Mouse (Mus musculus): ENCODE measurements at regions not wholly inside any gene's neighbourhood (a gene's known extent, or its start where the extent isn't known, plus 50 kb on each side); places are given as distances from the start of the nearest gene placed in this dataset.
A peak's percentile ranks its signal among the peaks of the same experiment; 100 is the strongest.

- no peak for TF ChIP-seq CTCF (IDR thresholded peaks at IDR 0.05; ENCODE audit: low read depth)
- ATAC-seq (no peak), DNase-seq (no peak)
- H3K9ac ChIP-seq, result no peak overlapping the region
- H3K27me3 ChIP-seq (ENCODE audit: insufficient read depth, low read length), result no peaks in the 10 kb centered on the region
- H3K4me1 ChIP-seq (ENCODE audit: insufficient read depth), result no peaks in the 10 kb centered on the region
- H3K4me3 ChIP-seq (ENCODE audit: low read depth, low read length), result no peak overlapping the region
- WGBS, result 50% methylated on average over 6 of the region's 6 CpGs
- no peak overlapping the region for H3K27ac ChIP-seq (ENCODE audit: low read depth, low read length)
- no peaks in the 10 kb centered on the region for H3K9me3 ChIP-seq (ENCODE audit: low read length)
- no peaks in the 10 kb centered on the region for H3K36me3 ChIP-seq (ENCODE audit: insufficient read depth)
- no peak overlapping the region for H3K4me2 ChIP-seq (ENCODE audit: low read depth)
These were observed 1694.8 kb upstream of the Cntnap5a start for GRCm38 (mm10) chr1:113989676-113990296.

- no peak overlapping the region for H3K4me2 ChIP-seq (ENCODE audit: low read depth)
- DNase-seq (no peak), ATAC-seq (peak; percentile 32; the same call in 1 of the 2 replicates)
- H3K9ac ChIP-seq, result no peak overlapping the region
- H3K36me3 ChIP-seq (ENCODE audit: insufficient read depth), result no peaks in the 10 kb centered on the region
- H3K27ac ChIP-seq (ENCODE audit: low read depth, low read length), result no peak overlapping the region
- no peaks in the 10 kb centered on the region for H3K27me3 ChIP-seq (ENCODE audit: insufficient read depth, low read length)
- 81% methylated on average over 2 of the region's 2 CpGs for WGBS
- no peaks in the 10 kb centered on the region for H3K9me3 ChIP-seq (ENCODE audit: low read length)
- TF ChIP-seq CTCF (IDR thresholded peaks at IDR 0.05; ENCODE audit: low read depth), result no peak
- H3K4me1 ChIP-seq (ENCODE audit: insufficient read depth), result no peaks in the 10 kb centered on the region
- no peak overlapping the region for H3K4me3 ChIP-seq (ENCODE audit: low read depth, low read length)
These were observed 1692.1 kb upstream of the Cntnap5a start for GRCm38 (mm10) chr1:113992488-113992887.

- Histone ChIP-seq H3K4me1 (ENCODE audit: insufficient read depth) (no peaks in the 10 kb centered on the region), H3K36me3 (ENCODE audit: insufficient read depth) (no peaks in the 10 kb centered on the region), H3K27me3 (ENCODE audit: insufficient read depth, low read length) (no peaks in the 10 kb centered on the region), H3K4me3 (ENCODE audit: low read depth, low read length) (no peak overlapping the region), H3K9ac (no peak overlapping the region), H3K27ac (ENCODE audit: low read depth, low read length) (no peak overlapping the region), H3K9me3 (ENCODE audit: low read length) (no peaks in the 10 kb centered on the region), H3K4me2 (ENCODE audit: low read depth) (no peak overlapping the region)
- DNase-seq, result no peak
- TF ChIP-seq CTCF (IDR thresholded peaks at IDR 0.05; ENCODE audit: low read depth), result no peak
- ATAC-seq, result no peak
These were observed 1646.7 kb upstream of the Cntnap5a start for GRCm38 (mm10) chr1:114037877-114038276.

GRCm38 (mm10) chr1:114039383-114039782 is 1645.2 kb upstream of the Cntnap5a start:
- TF ChIP-seq CTCF (IDR thresholded peaks at IDR 0.05; ENCODE audit: low read depth), result no peak
- DNase-seq, result no peak
- Histone ChIP-seq H3K27ac (ENCODE audit: low read depth, low read length) (no peak overlapping the region), H3K4me2 (ENCODE audit: low read depth) (no peak overlapping the region), H3K36me3 (ENCODE audit: insufficient read depth) (no peaks in the 10 kb centered on the region), H3K4me3 (ENCODE audit: low read depth, low read length) (no peak overlapping the region), H3K9ac (no peak overlapping the region), H3K27me3 (ENCODE audit: insufficient read depth, low read length) (no peaks in the 10 kb centered on the region), H3K9me3 (ENCODE audit: low read length) (no peaks in the 10 kb centered on the region), H3K4me1 (ENCODE audit: insufficient read depth) (no peaks in the 10 kb centered on the region)
- no peak for ATAC-seq
- 88% methylated on average over 1 of the region's 1 CpGs for WGBS

- WGBS, result 76% methylated on average over 2 of the region's 2 CpGs
These were observed 1621.5 kb upstream of the Cntnap5a start for GRCm38 (mm10) chr1:114063097-114063496.

GRCm38 (mm10) chr1:114074506-114074905 is 1610.0 kb upstream of the Cntnap5a start:
- Histone ChIP-seq H3K36me3 (ENCODE audit: insufficient read depth) (no peaks in the 10 kb centered on the region), H3K27me3 (ENCODE audit: insufficient read depth, low read length) (no peaks in the 10 kb centered on the region), H3K4me2 (ENCODE audit: low read depth) (no peak overlapping the region), H3K9me3 (ENCODE audit: low read length) (no peaks in the 10 kb centered on the region), H3K4me1 (ENCODE audit: insufficient read depth) (no peaks in the 10 kb centered on the region), H3K4me3 (ENCODE audit: low read depth, low read length) (no peak overlapping the region), H3K27ac (ENCODE audit: low read depth, low read length) (no peak overlapping the region), H3K9ac (no peak overlapping the region)
- ATAC-seq (no peak), DNase-seq (no peak)
- no peak for TF ChIP-seq CTCF (IDR thresholded peaks at IDR 0.05; ENCODE audit: low read depth)

More at GRCm38 (mm10) chr1:114063097-114063496, 1621.5 kb upstream of the Cntnap5a start:
- no peak for DNase-seq
- ATAC-seq, result no peak
- Histone ChIP-seq H3K9me3 (ENCODE audit: low read length) (no peaks in the 10 kb centered on the region), H3K36me3 (ENCODE audit: insufficient read depth) (no peaks in the 10 kb centered on the region), H3K27me3 (ENCODE audit: insufficient read depth, low read length) (no peaks in the 10 kb centered on the region), H3K9ac (no peak overlapping the region), H3K27ac (ENCODE audit: low read depth, low read length) (no peak overlapping the region), H3K4me1 (ENCODE audit: insufficient read depth) (no peaks in the 10 kb centered on the region), H3K4me3 (ENCODE audit: low read depth, low read length) (no peak overlapping the region), H3K4me2 (ENCODE audit: low read depth) (no peak overlapping the region)
- TF ChIP-seq CTCF (IDR thresholded peaks at IDR 0.05; ENCODE audit: low read depth), result no peak

All from forebrain, postnatal 0 days (tissue).